Mouse (Mus musculus) lung, postnatal 0 days (tissue): ENCODE measurements around the gene Vps51. TPM values are rescaled to one million over a fixed set of nuclear protein-coding genes. Genes with fewer than 3 reads are reported as not detected.

ENCODE experiments used
- ATAC-seq: fragments of 200-750 bp; cut with Nextera tagmentation; 2 replicates; pipeline ENCODE4 v1.8.0; 2017; ENCODE audit warnings: moderate library complexity
- DNase-seq: peaks from one replicate; pipeline ENCODE4 v3.0.0-alpha.2; 2016; ENCODE audit warnings: low spot score
- H3K27ac ChIP-seq: fragments of 300-500 bp; sonication (generic); 2 replicates; pipeline ENCODE4 v1.5.1; 2014; ENCODE audit warnings: antibody characterized with exemption, mild to moderate bottlenecking, low read length, mixed read lengths
- H3K27me3 ChIP-seq: fragments of 300-500 bp; sonication (generic); replicated peaks from 2 replicates; pipeline ENCODE4 v1.6.1; 2014; ENCODE audit warnings: low read length, mixed read lengths; ENCODE audit not compliant: insufficient read depth
- H3K36me3 ChIP-seq: fragments of 300-500 bp; sonication (generic); 2 replicates; pipeline ENCODE4 v1.6.1; 2014; ENCODE audit warnings: low read length, mixed read lengths; ENCODE audit not compliant: insufficient read depth
- H3K4me1 ChIP-seq: fragments of 300-500 bp; sonication (generic); 2 replicates; pipeline ENCODE4 v1.6.1; 2014; ENCODE audit warnings: antibody characterized with exemption, low read depth, low read length, mixed read lengths; ENCODE audit not compliant: insufficient read depth
- H3K4me2 ChIP-seq: fragments of 300-500 bp; sonication (generic); replicated peaks from 2 replicates; pipeline ENCODE4 v1.6.1; 2014; ENCODE audit warnings: low read depth, mild to moderate bottlenecking, low read length, moderate library complexity, mixed read lengths
- H3K4me3 ChIP-seq: fragments of 300-500 bp; sonication (generic); 2 replicates; pipeline ENCODE4 v1.5.1; 2014; ENCODE audit warnings: low read depth, low read length
- H3K9ac ChIP-seq: fragments of 300-500 bp; sonication (generic); replicated peaks from 2 replicates; pipeline ENCODE4 v1.6.1; 2014; ENCODE audit warnings: low read depth, mild to moderate bottlenecking
- H3K9me3 ChIP-seq: fragments of 300-500 bp; sonication (generic); 2 replicates; pipeline ENCODE4 v1.6.1; 2016; ENCODE audit warnings: low read length, mixed read lengths
- CTCF ChIP-seq: IDR thresholded peaks from 2 replicates; pipeline ENCODE4 v1.5.1; 2016; ENCODE audit warnings: antibody characterized with exemption, mild to moderate bottlenecking
- EP300 ChIP-seq: IDR thresholded peaks from 2 replicates; pipeline ENCODE4 v1.6.1; 2016; ENCODE audit warnings: antibody characterized with exemption, mild to moderate bottlenecking, control low read depth
- WGBS: fragments of 180-500 bp; shearing (Covaris S2); extraction: QIAGEN DNeasy Blood & Tissue Kit; methylation state at CpG from one replicate; pipeline ENCODE4 v1.1.7; 2014; 5-methylcytosine and 5-hydroxymethylcytosine counted together
- polyA plus RNA-seq: library from polyadenylated mRNA; unstranded; fragments of >200 nt; fragmentation: Nextera tagmentation; extraction: Ambion mirVana; gene quantifications from 2 replicates; pipeline ENCODE4 v1.2.1, GENCODE M21; 2015

Gene Vps51
- polyA plus RNA-seq, 1 experiment from 2014 or later: 52.7 TPM

GRCm38 (mm10) chr19:6084478-6085248, 7.6 kb upstream of the Vps51 start, which contains the start of the genes Zfpl1 and Cdca5:
TSS of gene Zfpl1 (minus strand) at chr19:6084956.
TSS of gene Cdca5 (plus strand) at chr19:6084983.
- WGBS: under 1% methylated on average over 57 of the region's 58 CpGs
- TF ChIP-seq EP300 (peak; percentile 55; the same call in 1 of the 2 replicates), CTCF (no peak)
- Histone ChIP-seq H3K27ac (peak within 1 kb of the TSS; percentile 40; the same call in 1 of the 2 replicates), H3K36me3 (peaks cover 20% of the 10 kb centered on the region; the same call in 1 of the 2 replicates), H3K27me3 (no peaks in the 10 kb centered on the region), H3K9ac (peak within 1 kb of the TSS; percentile 65), H3K4me2 (peak within 1 kb of the TSS; percentile 94), H3K4me3 (peak within 1 kb of the TSS; percentile 62), H3K9me3 (no peaks in the 10 kb centered on the region), H3K4me1 (0 out of 2 replicates have a peak, but pooled peaks cover 6% of the 10 kb centered on the region)
- DNase-seq (peak; percentile 98), ATAC-seq (peak; percentile 96)

GRCm38 (mm10) chr19:6082156-6082555, 5.1 kb upstream of the Vps51 start, which contains the start of gene Gm28374:
TSS of gene Gm28374 (minus strand) at chr19:6082256.
- 85% methylated on average over 9 of the region's 9 CpGs for WGBS
- Histone ChIP-seq H3K4me3 (no peak within 1 kb of the TSS), H3K4me2 (no peak within 1 kb of the TSS), H3K27ac (no peak within 1 kb of the TSS), H3K4me1 (0 out of 2 replicates have a peak, but pooled peaks cover 6% of the 10 kb centered on the region), H3K9ac (no peak within 1 kb of the TSS), H3K36me3 (peaks cover 20% of the 10 kb centered on the region; the same call in 1 of the 2 replicates), H3K27me3 (no peaks in the 10 kb centered on the region), H3K9me3 (no peaks in the 10 kb centered on the region)
- DNase-seq (no peak), ATAC-seq (no peak)
- TF ChIP-seq CTCF (no peak), EP300 (no peak)

- Histone ChIP-seq H3K9me3 (no peaks in the 10 kb centered on the region), H3K36me3 (peaks cover 20% of the 10 kb centered on the region; the same call in 1 of the 2 replicates), H3K4me1 (peaks cover 14% of the 10 kb centered on the region; the same call in 1 of the 2 replicates), H3K27me3 (no peaks in the 10 kb centered on the region), H3K4me3 (no peak within 1 kb of the TSS), H3K27ac (no peak within 1 kb of the TSS), H3K4me2 (no peak within 1 kb of the TSS), H3K9ac (no peak within 1 kb of the TSS)
- 92% methylated on average over 12 of the region's 12 CpGs for WGBS
- TF ChIP-seq CTCF (no peak), EP300 (no peak)
- ATAC-seq: no peak
- DNase-seq: no peak
These were observed 3.0 kb upstream of the Vps51 start, which contains the start of gene Tmem262 for GRCm38 (mm10) chr19:6079983-6080480. TSS of gene Tmem262 (plus strand) at chr19:6080033.

- 89% methylated on average over 5 of the region's 5 CpGs for WGBS
- DNase-seq (no peak), ATAC-seq (no peak)
- Histone ChIP-seq H3K36me3 (peaks cover 12% of the 10 kb centered on the region; the same call in 1 of the 2 replicates), H3K9me3 (no peaks in the 10 kb centered on the region), H3K4me2 (no peak overlapping the region), H3K27ac (no peak overlapping the region), H3K4me3 (no peak overlapping the region), H3K4me1 (peaks cover 8% of the 10 kb centered on the region; the same call in 1 of the 2 replicates), H3K9ac (no peak overlapping the region), H3K27me3 (no peaks in the 10 kb centered on the region)
- no peak for TF ChIP-seq EP300
- no peak for TF ChIP-seq CTCF
These were observed 3.1 kb downstream of the Vps51 start for GRCm38 (mm10) chr19:6073889-6074288.

GRCm38 (mm10) chr19:6071261-6071660, 5.8 kb downstream of the Vps51 start:
- Histone ChIP-seq H3K4me1 (peaks cover 16% of the 10 kb centered on the region), H3K9me3 (no peaks in the 10 kb centered on the region), H3K9ac (no peak overlapping the region), H3K4me2 (no peak overlapping the region), H3K4me3 (no peak overlapping the region), H3K27ac (no peak overlapping the region), H3K36me3 (peaks cover 12% of the 10 kb centered on the region; the same call in 1 of the 2 replicates), H3K27me3 (no peaks in the 10 kb centered on the region)
- TF ChIP-seq CTCF (no peak), EP300 (no peak)
- WGBS: 91% methylated on average over 19 of the region's 19 CpGs
- DNase-seq (no peak), ATAC-seq (no peak)

- TF ChIP-seq CTCF (no peak), EP300 (no peak)
- H3K9ac ChIP-seq: no peak overlapping the region
- DNase-seq (no peak), ATAC-seq (no peak)
- no peaks in the 10 kb centered on the region for H3K27me3 ChIP-seq
- WGBS: 87% methylated on average over 31 of the region's 31 CpGs
- peaks cover 11% of the 10 kb centered on the region for H3K4me1 ChIP-seq
- no peak overlapping the region for H3K4me2 ChIP-seq
- H3K27ac ChIP-seq: no peak overlapping the region
- no peak overlapping the region for H3K4me3 ChIP-seq
- no peaks in the 10 kb centered on the region for H3K9me3 ChIP-seq
- H3K36me3 ChIP-seq: peaks cover 12% of the 10 kb centered on the region; the same call in 1 of the 2 replicates
These were observed 6.3 kb downstream of the Vps51 start for GRCm38 (mm10) chr19:6070571-6071250.
